Mouse (Mus musculus) heart, postnatal 0 days (tissue): ENCODE measurements at regions not wholly inside any gene's neighbourhood (a gene's known extent, or its start where the extent isn't known, plus 50 kb on each side); places are given as distances from the start of the nearest gene placed in this dataset.
"Not testable (repeated sequence)": the region's sequence is repeated elsewhere in the genome, so short reads cannot be mapped to it uniquely, and the experiment has no call there.

Experiments used
- ATAC-seq: fragments of 200-750 bp; cut with Nextera tagmentation; 2 replicates; pipeline ENCODE4 v1.8.0; 2017; ENCODE audit warnings: low read depth, moderate number of reproducible peaks, moderate library complexity; ENCODE audit not compliant: insufficient read depth
- DNase-seq: peaks from one replicate; pipeline ENCODE4 v3.0.0-alpha.2; 2016; ENCODE audit warnings: low spot score
- H3K27ac ChIP-seq: fragments of 300-500 bp; sonication (generic); 2 replicates; pipeline ENCODE4 v1.5.1; 2014; ENCODE audit warnings: low read depth, mild to moderate bottlenecking
- H3K27me3 ChIP-seq: fragments of 300-500 bp; sonication (generic); 2 replicates; pipeline ENCODE4 v1.6.1; 2014; ENCODE audit warnings: low read length, mixed read lengths; ENCODE audit not compliant: control insufficient read depth, insufficient read depth
- H3K36me3 ChIP-seq: fragments of 300-500 bp; sonication (generic); replicated peaks from 2 replicates; pipeline ENCODE4 v1.6.1; 2014; ENCODE audit warnings: low read length, mixed read lengths; ENCODE audit not compliant: control insufficient read depth, insufficient read depth
- H3K4me1 ChIP-seq: fragments of 300-500 bp; sonication (generic); 2 replicates; pipeline ENCODE4 v1.6.1; 2014; ENCODE audit warnings: antibody characterized with exemption; ENCODE audit not compliant: control insufficient read depth, insufficient read depth
- H3K4me2 ChIP-seq: fragments of 300-500 bp; sonication (generic); 2 replicates; pipeline ENCODE4 v1.6.1; 2014; ENCODE audit warnings: low read depth, mild to moderate bottlenecking, low read length, moderate library complexity
- H3K4me3 ChIP-seq: fragments of 300-500 bp; sonication (generic); 2 replicates; pipeline ENCODE4 v1.5.1; 2014; ENCODE audit warnings: low read depth, low read length
- H3K9ac ChIP-seq: fragments of 300-500 bp; sonication (generic); replicated peaks from 2 replicates; pipeline ENCODE4 v1.6.1; 2014; ENCODE audit warnings: low read depth, low read length, mixed read lengths
- H3K9me3 ChIP-seq: fragments of 300-500 bp; sonication (generic); replicated peaks from 2 replicates; pipeline ENCODE4 v1.6.1; 2016; ENCODE audit warnings: low read length; ENCODE audit not compliant: control insufficient read depth
- CTCF ChIP-seq: IDR thresholded peaks from 2 replicates; pipeline ENCODE4 v1.5.1; 2016; ENCODE audit warnings: antibody characterized with exemption, control low read depth, low read depth
- EP300 ChIP-seq: IDR thresholded peaks from 2 replicates; pipeline ENCODE4 v1.6.1; 2016; ENCODE audit warnings: antibody characterized with exemption, low read depth
- WGBS: fragments of 180-500 bp; shearing (Covaris S2); extraction: QIAGEN DNeasy Blood & Tissue Kit; methylation state at CpG from one replicate; pipeline ENCODE4 v1.1.7; 2014; 5-methylcytosine and 5-hydroxymethylcytosine counted together

GRCm38 (mm10) chr14:47958171-47958570 lies 162.5 kb upstream of the Peli2 start:
- TF ChIP-seq EP300 (0 out of 2 replicates have a peak, but pooled peaks have one; percentile 46), CTCF (no peak)
- Histone ChIP-seq H3K27ac (no peak overlapping the region), H3K27me3 (no peaks in the 10 kb centered on the region), H3K4me1 (no peaks in the 10 kb centered on the region), H3K36me3 (no peaks in the 10 kb centered on the region), H3K9ac (no peak overlapping the region), H3K4me3 (no peak overlapping the region), H3K9me3 (no peaks in the 10 kb centered on the region), H3K4me2 (no peak overlapping the region)
- 67% methylated on average over 9 of the region's 9 CpGs for WGBS
- no peak for ATAC-seq
- peak; percentile 8 for DNase-seq

- Histone ChIP-seq H3K36me3 (no peaks in the 10 kb centered on the region), H3K4me3 (no peak overlapping the region), H3K4me1 (no peaks in the 10 kb centered on the region), H3K27me3 (no peaks in the 10 kb centered on the region), H3K9me3 (no peaks in the 10 kb centered on the region), H3K27ac (no peak overlapping the region), H3K9ac (no peak overlapping the region), H3K4me2 (no peak overlapping the region)
- WGBS: 70% methylated on average over 12 of the region's 12 CpGs
- TF ChIP-seq CTCF (no peak), EP300 (no peak)
- DNase-seq: no peak
- no peak for ATAC-seq
Observed at GRCm38 (mm10) chr14:47959366-47960280, 161.0 kb upstream of the Peli2 start.

GRCm38 (mm10) chr14:47964806-47965205 lies 155.8 kb upstream of the Peli2 start:
- 68% methylated on average over 4 of the region's 4 CpGs for whole genome bisulfite sequencing
- DNase-seq, H3K36me3 ChIP-seq, ATAC-seq, H3K27ac ChIP-seq, H3K9me3 ChIP-seq, H3K4me1 ChIP-seq, H3K9ac ChIP-seq, H3K4me3 ChIP-seq, H3K4me2 ChIP-seq, H3K27me3 ChIP-seq: not testable (repeated sequence)

GRCm38 (mm10) chr14:47969871-47970270 lies 150.8 kb upstream of the Peli2 start:
- WGBS: 18% methylated on average over 1 of the region's 1 CpGs

GRCm38 (mm10) chr14:47973161-47973560 lies 147.5 kb upstream of the Peli2 start:
- not testable (repeated sequence) for H3K27ac ChIP-seq, H3K9me3 ChIP-seq, DNase-seq, H3K9ac ChIP-seq, ATAC-seq, H3K4me2 ChIP-seq, H3K4me3 ChIP-seq, H3K27me3 ChIP-seq, H3K36me3 ChIP-seq, H3K4me1 ChIP-seq
- WGBS: 97% methylated on average over 20 of the region's 20 CpGs

More at GRCm38 (mm10) chr14:47969871-47970270, 150.8 kb upstream of the Peli2 start:
- no peaks in the 10 kb centered on the region for H3K27me3 ChIP-seq
- TF ChIP-seq CTCF (no peak), EP300 (no peak)
- no peak overlapping the region for H3K4me2 ChIP-seq
- DNase-seq: no peak
- H3K27ac ChIP-seq: no peak overlapping the region
- H3K4me3 ChIP-seq: no peak overlapping the region
- no peaks in the 10 kb centered on the region for H3K9me3 ChIP-seq
- no peaks in the 10 kb centered on the region for H3K36me3 ChIP-seq
- no peak overlapping the region for H3K9ac ChIP-seq
- no peak for ATAC-seq
- H3K4me1 ChIP-seq: 0 out of 2 replicates have a peak, but pooled peaks cover 3% of the 10 kb centered on the region
